Mouse (Mus musculus) retina, embryonic 14.5 days (tissue): Measurements from ENCODE around the gene Tmcc1.

Source experiments
- DNase-seq: peaks from one replicate; pipeline ENCODE4 v3.0.0-alpha.2; 2015; ENCODE audit warnings: low spot score

Gene Tmcc1

GRCm38 (mm10) chr6:115992981-115993380, 200.3 kb downstream of the Tmcc1 start:
- DNase-seq: no peak

GRCm38 (mm10) chr6:115991881-115992620, 201.2 kb downstream of the Tmcc1 start:
- no peak for DNase-seq

GRCm38 (mm10) chr6:115991108-115991880, 202.0 kb downstream of the Tmcc1 start:
- peak; percentile 79 for DNase-seq

- DNase-seq: no peak
Observed at GRCm38 (mm10) chr6:115990479-115990878, 202.8 kb downstream of the Tmcc1 start.

- no peak for DNase-seq
Observed at GRCm38 (mm10) chr6:115990056-115990455, 203.2 kb downstream of the Tmcc1 start.

- no peak for DNase-seq
Observed at GRCm38 (mm10) chr6:115989607-115990006, 203.7 kb downstream of the Tmcc1 start.

GRCm38 (mm10) chr6:115989032-115989431, 204.3 kb downstream of the Tmcc1 start:
- DNase-seq: no peak

- DNase-seq: no peak
Observed at GRCm38 (mm10) chr6:115987096-115987747, 206.1 kb downstream of the Tmcc1 start.

- DNase-seq: no peak
Observed at GRCm38 (mm10) chr6:115986472-115987095, 206.7 kb downstream of the Tmcc1 start.

- no peak for DNase-seq
Observed at GRCm38 (mm10) chr6:115985622-115986021, 207.7 kb downstream of the Tmcc1 start.

GRCm38 (mm10) chr6:115984580-115984979, 208.7 kb downstream of the Tmcc1 start:
- DNase-seq: peak; percentile 43

GRCm38 (mm10) chr6:115983306-115984038, 209.8 kb downstream of the Tmcc1 start:
- no peak for DNase-seq

GRCm38 (mm10) chr6:115982889-115983288, 210.4 kb downstream of the Tmcc1 start:
- DNase-seq: no peak

GRCm38 (mm10) chr6:115978596-115978995, 214.7 kb downstream of the Tmcc1 start:
- DNase-seq: no peak

- no peak for DNase-seq
Observed at GRCm38 (mm10) chr6:115977810-115978209, 215.5 kb downstream of the Tmcc1 start.

- no peak for DNase-seq
Observed at GRCm38 (mm10) chr6:115975606-115976005, 217.7 kb downstream of the Tmcc1 start.

GRCm38 (mm10) chr6:115973881-115974662, 219.2 kb downstream of the Tmcc1 start:
- DNase-seq: no peak

- no peak for DNase-seq
Observed at GRCm38 (mm10) chr6:115973139-115973875, 220.0 kb downstream of the Tmcc1 start.

GRCm38 (mm10) chr6:115972083-115972764, 221.1 kb downstream of the Tmcc1 start:
- no peak for DNase-seq
